Mouse (Mus musculus): ENCODE data around the gene Iqgap1.

DNA sequence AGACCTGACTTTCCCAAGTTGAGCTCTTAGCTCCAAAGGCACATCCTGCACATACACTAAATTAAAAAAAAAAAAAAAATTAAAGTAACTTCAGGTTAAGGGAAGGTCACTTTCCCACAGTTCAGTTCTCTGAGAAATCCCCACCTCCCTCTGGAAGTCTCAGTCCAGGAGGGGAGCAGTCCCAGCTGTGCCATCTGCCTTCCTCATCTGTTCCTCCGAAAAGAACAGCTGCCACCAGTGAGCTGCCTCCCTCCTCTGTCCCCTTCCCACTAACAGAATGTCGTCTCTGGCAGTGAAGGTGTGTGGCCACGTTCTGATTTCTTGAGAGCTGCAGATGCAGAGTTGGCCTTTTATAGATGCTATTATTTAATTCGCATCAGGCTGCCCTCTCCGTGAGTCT, 127.9 kb downstream of the Iqgap1 start:
- TF ChIP-seq CTCF (IDR thresholded peaks at IDR 0.05; ENCODE audit: low read depth): no peak
- no peak for TF ChIP-seq EP300 (IDR thresholded peaks at IDR 0.05; ENCODE audit: low read depth)

Measured in heart, postnatal 0 days (tissue).